Mouse (Mus musculus): ENCODE results near the gene Pde6g. TPM values are rescaled to one million over a fixed set of nuclear protein-coding genes. Genes with fewer than 3 reads are reported as not detected.

Pde6g gene
- total RNA-seq, 2 experiments from 2014 or later = 0.45 to 1.1 TPM

- intact Hi-C loops (cut with DNase I) = no loop called here
- no peak for DNase-seq (ENCODE audit: extremely low spot score in 1 of 2, low spot score in 2 of 2)
These were observed 12.2 kb upstream of the Pde6g start for GRCm38 (mm10) chr11:120465521-120465920.

GRCm38 (mm10) chr11:120464365-120464764 is 11.1 kb upstream of the Pde6g start:
- DNase-seq (ENCODE audit: extremely low spot score in 1 of 2, low spot score in 2 of 2) = no peak
- Histone ChIP-seq H3K4me3 (no peak overlapping the region), H3K27ac (no peak overlapping the region)
- no peak for TF ChIP-seq CTCF (IDR thresholded peaks at IDR 0.05)
- intact Hi-C loops (cut with DNase I) = no loop called here

More at GRCm38 (mm10) chr11:120465521-120465920, 12.2 kb upstream of the Pde6g start:
- no peak for TF ChIP-seq CTCF (IDR thresholded peaks at IDR 0.05)
- no peak overlapping the region for H3K27ac ChIP-seq
- H3K4me3 ChIP-seq = no peak overlapping the region

GRCm38 (mm10) chr11:120463536-120463935 is 10.2 kb upstream of the Pde6g start:
- no peak overlapping the region for H3K27ac ChIP-seq
- TF ChIP-seq CTCF (IDR thresholded peaks at IDR 0.05) = no peak
- DNase-seq (ENCODE audit: extremely low spot score in 1 of 2, low spot score in 2 of 2) = no peak
- H3K4me3 ChIP-seq = no peak overlapping the region
- intact Hi-C loops (cut with DNase I) = no loop called here

- intact Hi-C loops (cut with DNase I) = loop anchor here (1.0 kb wide), 1 partner anchor 25 kb away; the partner anchor contains the start of gene Mrpl12
- DNase-seq (ENCODE audit: extremely low spot score in 1 of 2, low spot score in 2 of 2) = no peak
These were observed 5.7 kb upstream of the Pde6g start for GRCm38 (mm10) chr11:120458847-120459597.

GRCm38 (mm10) chr11:120457772-120458751 is 4.8 kb upstream of the Pde6g start, which contains the start of the genes Oxld1 and Ccdc137:
Gene Oxld1, minus strand, starts transcription at chr11:120458068.
Gene Ccdc137, plus strand, starts transcription at chr11:120458115.
- peak within 1 kb of the TSS; percentile 97 for H3K27ac ChIP-seq
- intact Hi-C loops (cut with DNase I) = loop anchor here (1.0 kb wide), 1 partner anchor 26 kb away; the partner anchor contains the start of gene Mrpl12
- H3K4me3 ChIP-seq = peak within 1 kb of the TSS; percentile 97
- DNase-seq (ENCODE audit: extremely low spot score in 1 of 2, low spot score in 2 of 2) = peak; percentile 69 to 75
- no peak for TF ChIP-seq CTCF (IDR thresholded peaks at IDR 0.05)

More at GRCm38 (mm10) chr11:120458847-120459597, 5.7 kb upstream of the Pde6g start:
- Histone ChIP-seq H3K4me3 (peak overlapping the region; percentile 97), H3K27ac (peak overlapping the region; percentile 97; the same call in 1 of the 2 replicates)
- peak; percentile 11; the same call in 1 of the 2 replicates for TF ChIP-seq CTCF (IDR thresholded peaks at IDR 0.05)

GRCm38 (mm10) chr11:120457370-120457769 is 4.1 kb upstream of the Pde6g start:
- intact Hi-C loops (cut with DNase I) = no loop called here
- Histone ChIP-seq H3K4me3 (peak overlapping the region; percentile 97), H3K27ac (peak overlapping the region; percentile 97)
- no peak for TF ChIP-seq CTCF (IDR thresholded peaks at IDR 0.05)
- DNase-seq (ENCODE audit: extremely low spot score in 1 of 2, low spot score in 2 of 2) = no peak

GRCm38 (mm10) chr11:120455413-120455812 is 2.1 kb upstream of the Pde6g start:
- Histone ChIP-seq H3K27ac (no peak overlapping the region), H3K4me3 (no peak overlapping the region)
- intact Hi-C loops (cut with DNase I) = no loop called here
- TF ChIP-seq CTCF (IDR thresholded peaks at IDR 0.05) = no peak
- DNase-seq (ENCODE audit: extremely low spot score in 1 of 2, low spot score in 2 of 2) = no peak

GRCm38 (mm10) chr11:120454965-120455364 is 1.7 kb upstream of the Pde6g start:
- intact Hi-C loops (cut with DNase I) = no loop called here
- TF ChIP-seq CTCF (IDR thresholded peaks at IDR 0.05) = no peak
- no peak overlapping the region for H3K27ac ChIP-seq
- H3K4me3 ChIP-seq = no peak overlapping the region
- DNase-seq (ENCODE audit: extremely low spot score in 1 of 2, low spot score in 2 of 2) = no peak

- Histone ChIP-seq H3K27ac (no peak overlapping the region), H3K4me3 (no peak overlapping the region)
- DNase-seq (ENCODE audit: extremely low spot score in 1 of 2, low spot score in 2 of 2) = no peak
- intact Hi-C loops (cut with DNase I) = no loop called here
- TF ChIP-seq CTCF (IDR thresholded peaks at IDR 0.05) = no peak
These were observed 1.1 kb downstream of the Pde6g start for GRCm38 (mm10) chr11:120452246-120452645.

- no peak for DNase-seq (ENCODE audit: extremely low spot score in 1 of 2, low spot score in 2 of 2)
- no peak overlapping the region for H3K4me3 ChIP-seq
- H3K27ac ChIP-seq = no peak overlapping the region
- intact Hi-C loops (cut with DNase I) = no loop called here
- no peak for TF ChIP-seq CTCF (IDR thresholded peaks at IDR 0.05)
These were observed 6.1 kb downstream of the Pde6g start for GRCm38 (mm10) chr11:120447179-120447578.

GRCm38 (mm10) chr11:120445475-120445874 is 7.8 kb downstream of the Pde6g start:
- no peak for DNase-seq (ENCODE audit: extremely low spot score in 1 of 2, low spot score in 2 of 2)
- no peak overlapping the region for H3K4me3 ChIP-seq
- no peak for TF ChIP-seq CTCF (IDR thresholded peaks at IDR 0.05)
- H3K27ac ChIP-seq = no peak overlapping the region
- intact Hi-C loops (cut with DNase I) = no loop called here

- Histone ChIP-seq H3K27ac (no peak overlapping the region), H3K4me3 (no peak overlapping the region)
- intact Hi-C loops (cut with DNase I) = no loop called here
- no peak for DNase-seq (ENCODE audit: extremely low spot score in 1 of 2, low spot score in 2 of 2)
- TF ChIP-seq CTCF (IDR thresholded peaks at IDR 0.05) = no peak
These were observed 9.2 kb downstream of the Pde6g start for GRCm38 (mm10) chr11:120444106-120444505.

Data from left cerebral cortex, adult 2 months (tissue).